Mouse (Mus musculus) hindbrain, embryonic 11.5 days (tissue): ENCODE measurements around the gene Rrp15. TPM values are rescaled to one million over a fixed set of nuclear protein-coding genes. Genes with fewer than 3 reads are reported as not detected.

Experiments
- ATAC-seq: fragments of 200-750 bp; cut with Nextera tagmentation; 2 replicates; pipeline ENCODE4 v1.8.0; 2017; ENCODE audit warnings: mild to moderate bottlenecking, moderate TSS enrichment, moderate library complexity; ENCODE audit not compliant: low FRiP score
- DNase-seq: peaks from one replicate; pipeline ENCODE4 v3.0.0-alpha.2; 2015; ENCODE audit warnings: low spot score
- H3K27ac ChIP-seq: fragments of 300-500 bp; sonication (generic); 2 replicates; pipeline ENCODE4 v1.5.1; 2014; ENCODE audit warnings: mild to moderate bottlenecking, low read depth, low read length
- H3K27me3 ChIP-seq: fragments of 300-500 bp; sonication (generic); 2 replicates; pipeline ENCODE4 v1.6.1; 2014; ENCODE audit warnings: mild to moderate bottlenecking, low read length, moderate library complexity, mixed read lengths; ENCODE audit not compliant: control insufficient read depth, insufficient read depth
- H3K36me3 ChIP-seq: fragments of 300-500 bp; sonication (generic); 2 replicates; pipeline ENCODE4 v1.6.1; 2014; ENCODE audit warnings: mild to moderate bottlenecking, low read length, moderate library complexity, mixed read lengths; ENCODE audit not compliant: control insufficient read depth, insufficient read depth
- H3K4me1 ChIP-seq: fragments of 300-500 bp; sonication (generic); replicated peaks from 2 replicates; pipeline ENCODE4 v1.6.1; 2014; ENCODE audit warnings: low read length, mixed read lengths; ENCODE audit not compliant: control insufficient read depth, insufficient read depth
- H3K4me2 ChIP-seq: fragments of 300-500 bp; sonication (generic); replicated peaks from 2 replicates; pipeline ENCODE4 v1.6.1; 2014; ENCODE audit warnings: mild to moderate bottlenecking, low read depth, low read length
- H3K4me3 ChIP-seq: fragments of 300-500 bp; sonication (generic); 2 replicates; pipeline ENCODE4 v1.5.1; 2014; ENCODE audit warnings: low read depth, low read length
- H3K9ac ChIP-seq: fragments of 300-500 bp; sonication (generic); 2 replicates; pipeline ENCODE4 v1.6.1; 2014; ENCODE audit warnings: low read depth, low read length
- H3K9me3 ChIP-seq: fragments of 300-500 bp; sonication (generic); 2 replicates; pipeline ENCODE4 v1.6.1; 2016; ENCODE audit warnings: low read length; ENCODE audit not compliant: control insufficient read depth
- WGBS: fragments of 180-500 bp; shearing (Covaris S2); extraction: QIAGEN DNeasy Blood & Tissue Kit; methylation state at CpG from one replicate; pipeline ENCODE4 v1.1.7; 2014; 5-methylcytosine and 5-hydroxymethylcytosine counted together
- polyA plus RNA-seq: library from polyadenylated mRNA; unstranded; fragments of >200 nt; fragmentation: Nextera tagmentation; extraction: Ambion mirVana; gene quantifications from 2 replicates; pipeline ENCODE4 v1.2.1, GENCODE M21; 2014

Gene Rrp15
- polyA plus RNA-seq, 1 experiment from 2014 or later: 63.1 TPM

GRCm38 (mm10) chr1:186703980-186704701, 45.0 kb downstream of the Rrp15 start:
- WGBS: under 1% methylated on average over 36 of the region's 36 CpGs
- ATAC-seq: peak; percentile 18; the same call in 1 of the 2 replicates

GRCm38 (mm10) chr1:186703256-186703979, 45.7 kb downstream of the Rrp15 start:
- H3K36me3 ChIP-seq: no peaks in the 10 kb centered on the region
- no peaks in the 10 kb centered on the region for H3K4me1 ChIP-seq
- peak overlapping the region; percentile 61 for H3K4me3 ChIP-seq
- no peak overlapping the region for H3K27ac ChIP-seq
- no peaks in the 10 kb centered on the region for H3K27me3 ChIP-seq
- 2% methylated on average over 15 of the region's 15 CpGs for WGBS
- DNase-seq: peak; percentile 40
- H3K9ac ChIP-seq: peak overlapping the region; percentile 77
- H3K9me3 ChIP-seq: no peaks in the 10 kb centered on the region
- ATAC-seq: no peak
- H3K4me2 ChIP-seq: peak overlapping the region; percentile 94

More at GRCm38 (mm10) chr1:186703980-186704701, 45.0 kb downstream of the Rrp15 start:
- H3K9ac ChIP-seq: peak overlapping the region; percentile 77
- H3K27me3 ChIP-seq: no peaks in the 10 kb centered on the region
- H3K4me3 ChIP-seq: peak overlapping the region; percentile 61
- H3K36me3 ChIP-seq: no peaks in the 10 kb centered on the region
- DNase-seq: peak; percentile 67
- H3K27ac ChIP-seq: no peak overlapping the region
- H3K4me1 ChIP-seq: no peaks in the 10 kb centered on the region
- peak overlapping the region; percentile 94 for H3K4me2 ChIP-seq
- H3K9me3 ChIP-seq: no peaks in the 10 kb centered on the region

- Histone ChIP-seq H3K4me1 (no peaks in the 10 kb centered on the region), H3K4me2 (peak overlapping the region; percentile 94), H3K9me3 (no peaks in the 10 kb centered on the region), H3K4me3 (peak overlapping the region; percentile 61), H3K9ac (no peak overlapping the region), H3K27me3 (no peaks in the 10 kb centered on the region), H3K27ac (no peak overlapping the region), H3K36me3 (no peaks in the 10 kb centered on the region)
- no peak for DNase-seq
- no peak for ATAC-seq
- WGBS: 21% methylated on average over 15 of the region's 15 CpGs
Observed at GRCm38 (mm10) chr1:186702391-186703255, 46.5 kb downstream of the Rrp15 start.

GRCm38 (mm10) chr1:186701206-186701905, 47.8 kb downstream of the Rrp15 start:
- no peaks in the 10 kb centered on the region for H3K4me1 ChIP-seq
- H3K27me3 ChIP-seq: no peaks in the 10 kb centered on the region
- H3K27ac ChIP-seq: no peak overlapping the region
- H3K4me2 ChIP-seq: no peak overlapping the region
- no peak overlapping the region for H3K4me3 ChIP-seq
- no peak overlapping the region for H3K9ac ChIP-seq
- WGBS: 80% methylated on average over 8 of the region's 8 CpGs
- H3K9me3 ChIP-seq: no peaks in the 10 kb centered on the region
- ATAC-seq: no peak
- H3K36me3 ChIP-seq: no peaks in the 10 kb centered on the region
- no peak for DNase-seq

- H3K36me3 ChIP-seq: no peaks in the 10 kb centered on the region
- WGBS: 80% methylated on average over 3 of the region's 3 CpGs
- no peaks in the 10 kb centered on the region for H3K27me3 ChIP-seq
- H3K9ac ChIP-seq: no peak overlapping the region
- H3K27ac ChIP-seq: no peak overlapping the region
- DNase-seq (no peak), ATAC-seq (no peak)
- no peaks in the 10 kb centered on the region for H3K4me1 ChIP-seq
- H3K4me2 ChIP-seq: no peak overlapping the region
- no peaks in the 10 kb centered on the region for H3K9me3 ChIP-seq
- H3K4me3 ChIP-seq: no peak overlapping the region
Observed at GRCm38 (mm10) chr1:186700496-186700895, 48.7 kb downstream of the Rrp15 start.

- Histone ChIP-seq H3K27me3 (no peaks in the 10 kb centered on the region), H3K36me3 (no peaks in the 10 kb centered on the region), H3K4me3 (no peak overlapping the region), H3K9me3 (no peaks in the 10 kb centered on the region), H3K4me1 (no peaks in the 10 kb centered on the region), H3K4me2 (no peak overlapping the region), H3K27ac (no peak overlapping the region), H3K9ac (no peak overlapping the region)
- no peak for ATAC-seq
- 78% methylated on average over 15 of the region's 15 CpGs for WGBS
- DNase-seq: no peak
Observed at GRCm38 (mm10) chr1:186698583-186699338, 50.4 kb downstream of the Rrp15 start.

- no peaks in the 10 kb centered on the region for H3K36me3 ChIP-seq
- 88% methylated on average over 9 of the region's 9 CpGs for WGBS
- H3K4me3 ChIP-seq: no peak overlapping the region
- ATAC-seq (no peak), DNase-seq (no peak)
- no peaks in the 10 kb centered on the region for H3K9me3 ChIP-seq
- H3K4me2 ChIP-seq: no peak overlapping the region
- no peaks in the 10 kb centered on the region for H3K4me1 ChIP-seq
- H3K27ac ChIP-seq: no peak overlapping the region
- no peaks in the 10 kb centered on the region for H3K27me3 ChIP-seq
- H3K9ac ChIP-seq: no peak overlapping the region
Observed at GRCm38 (mm10) chr1:186696231-186696630, 52.9 kb downstream of the Rrp15 start.
